Mouse (Mus musculus): Measurements from ENCODE around the gene Rb1. TPM values are rescaled to one million over a fixed set of nuclear protein-coding genes. Genes with fewer than 3 reads are reported as not detected.
A peak's percentile ranks its signal among the peaks of the same experiment; 100 is the strongest.

The Rb1 gene
- polyA plus RNA-seq, 1 experiment: 16.2 TPM

GRCm38 (mm10) chr14:73347302-73347701 lies 21.7 kb upstream of the Rb1 start:
- no peak for TF ChIP-seq GATA1 (IDR thresholded peaks at IDR 0.05; ENCODE audit: low read length)

- TF ChIP-seq GATA1 (IDR thresholded peaks at IDR 0.05; ENCODE audit: low read length): no peak
Measured at GRCm38 (mm10) chr14:73345614-73346013, 20.0 kb upstream of the Rb1 start.

- no peak for TF ChIP-seq GATA1 (IDR thresholded peaks at IDR 0.05; ENCODE audit: low read length)
Measured at GRCm38 (mm10) chr14:73340051-73340755, 14.6 kb upstream of the Rb1 start.

GRCm38 (mm10) chr14:73339615-73340014 lies 14.0 kb upstream of the Rb1 start:
- TF ChIP-seq GATA1 (IDR thresholded peaks at IDR 0.05; ENCODE audit: low read length): no peak

- no peak for TF ChIP-seq GATA1 (IDR thresholded peaks at IDR 0.05; ENCODE audit: low read length)
Measured at GRCm38 (mm10) chr14:73336316-73337080, 10.9 kb upstream of the Rb1 start.

GRCm38 (mm10) chr14:73334926-73335805 lies 9.5 kb upstream of the Rb1 start:
- TF ChIP-seq GATA1 (IDR thresholded peaks at IDR 0.05; ENCODE audit: low read length): no peak

GRCm38 (mm10) chr14:73333880-73334279 lies 8.3 kb upstream of the Rb1 start:
- TF ChIP-seq GATA1 (IDR thresholded peaks at IDR 0.05; ENCODE audit: low read length): no peak

GRCm38 (mm10) chr14:73331386-73331785 lies 5.8 kb upstream of the Rb1 start:
- no peak for TF ChIP-seq GATA1 (IDR thresholded peaks at IDR 0.05; ENCODE audit: low read length)

- no peak for TF ChIP-seq GATA1 (IDR thresholded peaks at IDR 0.05; ENCODE audit: low read length)
Measured at GRCm38 (mm10) chr14:73329871-73330270, 4.2 kb upstream of the Rb1 start.

- TF ChIP-seq GATA1 (IDR thresholded peaks at IDR 0.05; ENCODE audit: low read length): no peak
Measured at GRCm38 (mm10) chr14:73326511-73326910, 889 bp upstream of the Rb1 start.

- no peak for TF ChIP-seq GATA1 (IDR thresholded peaks at IDR 0.05; ENCODE audit: low read length)
Measured at GRCm38 (mm10) chr14:73324634-73325455, 777 bp downstream of the Rb1 start.

GRCm38 (mm10) chr14:73323965-73324364 lies 1.7 kb downstream of the Rb1 start:
- no peak for TF ChIP-seq GATA1 (IDR thresholded peaks at IDR 0.05; ENCODE audit: low read length)

GRCm38 (mm10) chr14:73322142-73322541 lies 3.5 kb downstream of the Rb1 start:
- TF ChIP-seq GATA1 (IDR thresholded peaks at IDR 0.05; ENCODE audit: low read length): peak; percentile 65

- no peak for TF ChIP-seq GATA1 (IDR thresholded peaks at IDR 0.05; ENCODE audit: low read length)
Measured at GRCm38 (mm10) chr14:73316933-73317332, 8.7 kb downstream of the Rb1 start.

GRCm38 (mm10) chr14:73313864-73314263 lies 11.8 kb downstream of the Rb1 start:
- TF ChIP-seq GATA1 (IDR thresholded peaks at IDR 0.05; ENCODE audit: low read length): no peak
